Mouse (Mus musculus) CH12.LX (cell line): ENCODE measurements around the gene Gm21992.

Experiments used
- MAX ChIP-seq: IDR thresholded peaks from 2 replicates; pipeline ENCODE4 v1.6.1; 2011; ENCODE audit warnings: low read length, improper control_type of control experiment
- MXI1 ChIP-seq: IDR thresholded peaks from 2 replicates; pipeline ENCODE4 v1.6.1; 2011; ENCODE audit warnings: mild to moderate bottlenecking, low read depth, low read length, improper control_type of control experiment
- PAX5 ChIP-seq: IDR thresholded peaks from 2 replicates; pipeline ENCODE4 v1.6.1; 2012; ENCODE audit warnings: low read length, inconsistent platforms, mixed read lengths

GRCm38 (mm10) chr19:4772785-4773184, 38.6 kb downstream of the Gm21992 start:
- TF ChIP-seq MAX (no peak), PAX5 (no peak), MXI1 (no peak)
